Mouse (Mus musculus) brain, embryonic 14.5 days (tissue): ENCODE results near the gene Ctsh. TPM values are rescaled to one million over a fixed set of nuclear protein-coding genes. Genes with fewer than 3 reads are reported as not detected.

ENCODE experiments used
- DNase-seq: peaks from one replicate; pipeline ENCODE4 v3.0.0-alpha.2; 2011; ENCODE audit warnings: low read depth
- CTCF ChIP-seq: fragments of 200-500 bp; IDR thresholded peaks from 2 replicates; pipeline ENCODE4 v1.5.1; 2012; ENCODE audit warnings: inconsistent platforms, mild to moderate bottlenecking, moderate library complexity, borderline replicate concordance; ENCODE audit not compliant: insufficient read depth, insufficient read length; ENCODE audit errors: extremely low read depth
- POLR2A ChIP-seq: fragments of 200-500 bp; IDR thresholded peaks from 2 replicates; pipeline ENCODE4 v1.6.1; 2012; ENCODE audit warnings: mild to moderate bottlenecking, inconsistent platforms, borderline replicate concordance; ENCODE audit not compliant: poor library complexity, insufficient read depth, insufficient read length, severe bottlenecking; ENCODE audit errors: extremely low read depth
- polyA plus RNA-seq: library from polyadenylated mRNA; depleted of rRNA; stranded (reverse); fragments of >200 nt; gene quantifications from 2 replicates; pipeline ENCODE4 v1.2.3, GENCODE M21; 2012; rRNA removed

Gene Ctsh
- polyA plus RNA-seq, 1 experiment = 7.4 TPM

DNA sequence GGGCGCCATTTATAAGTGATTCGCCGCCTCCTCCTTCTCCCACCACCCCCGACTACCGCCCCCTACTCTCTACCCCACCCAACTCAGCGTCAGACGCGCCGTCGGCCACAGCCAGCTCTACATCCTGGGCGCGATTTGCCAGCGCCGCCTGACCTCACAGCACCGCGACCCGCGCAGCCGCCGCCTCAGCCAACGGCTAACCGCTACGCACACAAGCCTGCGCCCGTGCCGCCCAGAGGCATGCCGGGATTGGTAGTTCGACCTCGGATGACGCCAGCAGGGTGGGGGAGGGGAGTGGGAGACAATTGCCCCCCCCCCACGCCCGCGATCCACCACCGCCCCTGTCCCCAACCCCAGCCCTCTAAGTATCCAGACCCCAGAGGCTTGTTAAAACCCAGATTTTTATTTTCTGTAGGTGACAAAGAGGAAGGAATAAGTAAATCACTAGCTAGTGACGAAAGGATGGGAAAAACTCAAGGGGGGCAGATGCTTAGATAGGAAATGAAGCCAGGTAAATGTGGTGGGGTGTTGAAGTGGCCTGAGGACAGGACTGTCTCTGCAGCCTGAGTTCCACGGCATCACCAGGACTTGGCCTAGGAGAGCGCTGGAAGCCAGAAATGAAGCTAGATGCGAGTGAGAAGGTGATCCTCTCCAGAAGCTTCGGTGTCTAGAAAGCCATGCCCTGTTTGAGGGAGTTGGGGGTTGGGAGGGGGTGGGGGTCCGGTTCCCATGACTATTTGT is 60.8 kb downstream of the Ctsh start, which contains the start of gene Morf4l1:
TSS of gene Morf4l1 (minus strand) at position 208 of the 741 bp plus-strand sequence.
- DNase-seq = peak; percentile 100
- TF ChIP-seq POLR2A = 0 out of 2 replicates have a peak, but pooled peaks have one; percentile 16
- no peak for TF ChIP-seq CTCF

DNA sequence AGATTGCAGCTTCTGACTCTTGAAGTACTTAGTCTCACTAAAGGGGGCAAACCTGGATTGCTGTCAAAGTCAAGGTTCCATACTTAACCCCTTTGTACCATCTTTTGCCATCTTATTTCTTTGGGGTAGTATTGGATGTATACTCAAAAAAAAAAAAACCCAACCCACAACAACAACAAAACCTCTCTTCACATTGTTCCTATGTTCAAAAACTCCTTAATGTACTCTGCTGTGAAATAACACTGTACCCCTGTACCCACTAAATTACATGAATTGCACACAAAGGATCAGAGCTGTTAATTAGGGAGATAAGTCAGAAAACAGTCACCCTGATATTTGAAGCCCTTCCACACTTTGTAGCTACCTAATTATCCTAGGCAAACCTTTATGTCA is 61.4 kb downstream of the Ctsh start:
- DNase-seq = peak; percentile 11
- no peak for TF ChIP-seq POLR2A

DNA sequence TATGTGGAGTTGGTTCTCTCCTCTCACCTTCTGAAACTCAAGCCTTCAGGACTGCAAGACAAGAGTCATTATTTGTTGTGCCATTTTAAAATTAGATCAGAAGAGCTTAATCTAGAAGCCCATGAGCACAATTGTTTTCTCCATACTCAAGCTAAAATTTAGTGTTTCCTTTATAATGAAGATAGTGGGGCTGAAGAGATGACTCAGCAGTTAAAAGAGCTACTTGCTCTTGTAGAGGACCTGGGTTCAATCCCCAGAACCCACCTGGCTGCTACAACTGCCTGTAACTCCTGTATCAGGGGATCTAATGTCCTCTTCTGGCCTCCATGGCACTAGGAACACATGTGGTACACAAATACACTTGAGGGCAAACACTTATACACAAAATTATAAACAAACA is 63.3 kb downstream of the Ctsh start:
- TF ChIP-seq CTCF (no peak), POLR2A (no peak)
- DNase-seq = no peak

DNA sequence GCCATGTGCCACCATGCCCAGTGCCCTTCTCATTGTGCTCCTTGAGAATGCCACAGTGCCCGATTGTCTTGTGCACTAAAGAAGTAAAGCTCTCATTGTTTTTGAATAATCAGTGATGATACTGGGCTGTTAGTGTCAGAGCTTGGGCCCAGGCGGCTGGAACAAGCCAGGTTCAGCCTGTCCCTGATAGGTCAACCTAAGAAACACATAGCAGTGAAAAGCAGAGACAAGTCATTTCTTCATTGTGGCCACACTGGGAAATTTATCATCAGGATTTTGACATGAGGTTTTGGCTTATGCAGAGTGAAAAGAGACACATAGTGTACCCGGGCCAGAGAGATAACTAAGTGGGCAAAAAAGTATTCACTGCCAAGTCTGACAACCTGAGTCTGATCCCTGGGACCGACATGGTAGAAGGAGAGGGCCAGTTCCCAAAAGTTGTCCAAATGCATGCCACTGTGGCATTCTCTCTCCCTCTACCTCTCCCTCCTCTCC is 68.3 kb downstream of the Ctsh start:
- TF ChIP-seq CTCF (no peak), POLR2A (no peak)
- no peak for DNase-seq

DNA sequence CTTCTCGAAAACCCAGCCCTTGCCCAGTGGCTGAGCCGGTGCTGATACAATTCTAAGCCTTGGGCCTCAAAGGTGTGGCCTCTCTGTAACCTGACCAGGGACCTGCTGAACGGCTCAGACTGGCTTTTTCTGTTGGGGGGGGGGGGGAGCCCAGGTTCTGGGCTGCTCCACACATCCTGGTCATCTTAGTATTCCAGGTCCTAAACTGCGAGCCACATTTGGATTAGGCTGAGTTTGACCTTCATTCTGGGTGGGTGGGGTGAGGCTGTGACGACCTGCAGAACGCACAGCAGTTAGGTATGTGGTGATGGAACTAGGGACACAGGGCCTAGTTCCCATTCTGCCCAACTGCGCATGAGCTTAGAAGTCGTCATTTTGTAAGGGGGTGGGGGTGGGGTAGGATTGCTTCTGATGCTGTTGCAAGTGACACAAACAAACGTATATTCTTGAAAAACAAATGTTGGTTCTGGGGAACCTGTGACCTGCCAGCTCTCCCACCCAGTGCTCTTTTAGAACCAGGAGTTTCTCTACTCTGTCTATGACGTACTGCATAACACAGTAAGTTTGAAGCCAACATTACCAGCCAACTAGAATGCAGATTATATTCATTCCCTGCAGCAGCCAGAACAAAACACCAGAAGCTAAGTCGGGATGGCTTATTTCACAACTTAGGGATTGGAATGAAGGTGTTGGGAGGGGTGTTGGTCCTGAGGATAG is 70.4 kb downstream of the Ctsh start:
- no peak for DNase-seq

DNA sequence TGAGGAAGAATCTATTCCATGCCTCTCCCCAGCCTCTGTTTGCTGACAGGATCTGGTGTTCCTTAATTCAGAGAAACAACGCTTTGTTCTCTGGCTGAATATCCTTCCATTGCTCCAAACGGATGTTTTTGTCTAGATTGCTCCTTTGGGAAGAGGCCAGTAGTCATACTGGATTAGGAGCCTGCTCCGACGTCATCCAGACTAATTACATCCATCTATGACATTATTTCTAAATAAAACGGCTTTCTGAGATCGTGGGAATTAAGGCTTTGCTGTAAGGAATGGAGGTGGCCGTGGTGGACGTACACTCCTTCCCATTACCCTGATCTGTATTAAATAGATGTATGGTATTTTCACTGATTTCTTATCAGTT is 70.9 kb downstream of the Ctsh start:
- TF ChIP-seq CTCF = no peak
- no peak for TF ChIP-seq POLR2A
- DNase-seq = peak; percentile 55

More for the DNA sequence above, 70.4 kb downstream of the Ctsh start:
- no peak for TF ChIP-seq POLR2A
- no peak for TF ChIP-seq CTCF

Other genes with a start within 250 kb of the Ctsh start
- gene Rasgrf1, start 144.2 kb upstream of the Ctsh start, polyA plus RNA-seq = 4.3 and 6.0 TPM in 2 replicates
- 449 and 465 TPM in 2 replicates for gene Morf4l1, start 60.6 kb downstream of the Ctsh start, polyA plus RNA-seq
- 35.5 and 43.3 TPM in 2 replicates for gene Adamts7, start 108.9 kb downstream of the Ctsh start, polyA plus RNA-seq
- 12.2 and 14.2 TPM in 2 replicates for gene Tbc1d2b, start 216.7 kb downstream of the Ctsh start, polyA plus RNA-seq